Mouse (Mus musculus): Measurements from ENCODE around the gene Ccin. TPM values are rescaled to one million over a fixed set of nuclear protein-coding genes. Genes with fewer than 3 reads are reported as not detected.

Gene Ccin
- total RNA-seq, 2 experiments from 2014 or later = not detected

- no peak for DNase-seq (ENCODE audit: low spot score)
Observed at GRCm38 (mm10) chr4:44013391-44014070, 30.2 kb downstream of the Ccin start.

- DNase-seq (ENCODE audit: low spot score) = no peak
Observed at GRCm38 (mm10) chr4:44016071-44016470, 32.8 kb downstream of the Ccin start.

- no peak for DNase-seq (ENCODE audit: low spot score)
Observed at GRCm38 (mm10) chr4:44016791-44017190, 33.5 kb downstream of the Ccin start.

- DNase-seq (ENCODE audit: low spot score) = no peak
Observed at GRCm38 (mm10) chr4:44022323-44022722, 39.0 kb downstream of the Ccin start.

- no peak for DNase-seq (ENCODE audit: low spot score)
Observed at GRCm38 (mm10) chr4:44022766-44023165, 39.5 kb downstream of the Ccin start.

GRCm38 (mm10) chr4:44023681-44024080 is 40.4 kb downstream of the Ccin start:
- no peak for DNase-seq (ENCODE audit: low spot score)

- DNase-seq (ENCODE audit: low spot score) = no peak
Observed at GRCm38 (mm10) chr4:44024241-44024640, 41.0 kb downstream of the Ccin start.

- DNase-seq (ENCODE audit: low spot score) = no peak
Observed at GRCm38 (mm10) chr4:44025570-44025969, 42.3 kb downstream of the Ccin start.

GRCm38 (mm10) chr4:44028303-44029135 is 45.2 kb downstream of the Ccin start:
- DNase-seq (ENCODE audit: low spot score) = peak; percentile 37

- DNase-seq (ENCODE audit: low spot score) = peak; percentile 77
Observed at GRCm38 (mm10) chr4:44029661-44030066, 46.4 kb downstream of the Ccin start.

GRCm38 (mm10) chr4:44031521-44031920 is 48.2 kb downstream of the Ccin start:
- DNase-seq (ENCODE audit: low spot score) = peak; percentile 58

Other genes with a start within 250 kb of the Ccin start
- gene Olfr159, start 212.5 kb upstream of the Ccin start, total RNA-seq (2021) = not detected
- not detected for gene Olfr156, start 159.6 kb upstream of the Ccin start, total RNA-seq (2021)
- not detected for gene Olfr157, start 143.3 kb upstream of the Ccin start, total RNA-seq (2021)
- not detected for gene Olfr155, start 131.9 kb upstream of the Ccin start, total RNA-seq (2021)
- 1 to 10 TPM; 2.0 to 2.3 TPM for gene Reck, start 108.0 kb upstream of the Ccin start, total RNA-seq (2021)
- gene Glipr2, start 26.1 kb upstream of the Ccin start, total RNA-seq (2021) = 1 to 10 TPM; 1.8 to 2.5 TPM
- gene Clta, start 21.0 kb downstream of the Ccin start, total RNA-seq (2021) = 10 to 100 TPM; 48.4 to 58.3 TPM
- 10 to 100 TPM in 1 of 2 experiments, 1 to 10 TPM in 1; 9.5 to 12.4 TPM for gene Gne, start 100.7 kb downstream of the Ccin start, total RNA-seq (2021)

Data from gastrocnemius, adult 18-20 months (tissue).